Mouse (Mus musculus): ENCODE results near the gene Ncstn. TPM values are rescaled to one million over a fixed set of nuclear protein-coding genes. Genes with fewer than 3 reads are reported as not detected.

The Ncstn gene
- polyA plus RNA-seq, 1 experiment from 2014 or later: 132 TPM

DNA sequence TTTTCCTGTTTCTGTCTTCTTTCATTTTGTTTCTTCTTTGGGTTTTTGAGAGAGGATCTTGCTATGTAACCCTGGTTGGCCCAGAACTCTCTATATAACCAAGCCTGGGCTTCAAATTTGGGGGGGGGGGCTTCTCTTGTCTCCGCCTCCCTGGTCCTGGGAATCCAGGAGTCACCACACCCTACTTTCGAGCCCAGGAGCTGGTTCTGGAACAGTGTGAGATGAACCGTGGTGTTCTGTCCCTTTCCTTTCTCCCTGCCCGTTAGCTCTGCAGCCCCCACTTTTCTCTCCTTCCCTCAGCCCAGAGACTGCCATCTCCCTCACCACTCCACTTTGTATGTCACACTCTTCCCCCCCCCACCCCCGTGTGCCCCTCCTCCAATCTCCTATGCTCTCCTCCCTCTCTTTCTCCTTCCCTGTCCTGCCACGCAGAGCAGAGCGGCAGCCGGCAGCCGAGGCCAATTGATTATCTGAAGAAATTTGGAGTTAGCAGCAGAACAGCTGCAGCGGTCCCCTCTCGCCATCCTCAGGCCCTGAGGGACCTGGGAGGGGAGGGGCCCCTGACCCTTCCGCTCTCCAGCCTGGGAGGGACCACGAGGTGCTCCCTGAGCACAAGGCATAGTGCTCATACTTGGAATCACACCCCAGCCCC, 33.3 kb downstream of the Ncstn start:
- Histone ChIP-seq H3K4me3 (replicated peaks; ENCODE audit: low read length) (no peak overlapping the region), H3K9ac (ENCODE audit: low read length) (no peak overlapping the region; the same call in 1 of the 2 replicates)
- 36% methylated on average over 13 of the region's 13 CpGs for WGBS

DNA sequence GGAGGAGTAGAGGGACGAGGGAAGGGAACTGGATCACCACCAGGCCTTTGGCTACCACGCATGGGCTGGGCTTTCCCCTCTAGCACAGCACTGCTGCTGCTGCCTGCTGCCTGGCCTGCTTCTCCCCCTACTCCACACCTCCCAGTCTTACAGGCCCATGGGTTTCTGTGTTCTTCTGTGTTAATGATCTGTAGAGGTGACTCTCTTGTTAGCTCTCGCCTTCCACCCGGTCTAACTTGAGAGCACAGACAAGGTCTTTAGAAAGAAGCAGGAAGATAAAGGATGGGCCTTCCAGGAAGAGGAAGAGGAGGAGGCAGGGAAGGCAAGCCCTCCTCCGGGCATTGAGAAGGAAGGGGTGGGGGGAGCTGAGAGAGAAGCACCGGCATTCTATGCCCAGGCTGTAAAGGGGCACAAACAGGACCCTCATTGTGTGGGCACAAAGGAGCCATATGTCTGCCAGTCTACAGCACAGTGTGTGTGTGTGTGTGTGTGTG, 34.3 kb downstream of the Ncstn start:
- H3K27ac ChIP-seq (ENCODE audit: low read length): no peak overlapping the region; the same call in 1 of the 2 replicates
- ATAC-seq (ENCODE audit: insufficient read depth, low FRiP score): peak; percentile 11; the same call in 1 of the 2 replicates

More for the DNA sequence above, 33.3 kb downstream of the Ncstn start:
- Histone ChIP-seq H3K4me2 (ENCODE audit: low read depth, low read length) (no peak overlapping the region), H3K27me3 (ENCODE audit: control insufficient read depth, insufficient read depth, low read length) (peaks cover 19% of the 10 kb centered on the region), H3K36me3 (ENCODE audit: control insufficient read depth, insufficient read depth, low read length) (no peaks in the 10 kb centered on the region), H3K4me1 (ENCODE audit: control insufficient read depth, insufficient read depth, low read length) (no peaks in the 10 kb centered on the region; the same call in 1 of the 2 replicates), H3K9me3 (replicated peaks; ENCODE audit: control insufficient read depth, low read length) (no peaks in the 10 kb centered on the region), H3K27ac (ENCODE audit: low read length) (no peak overlapping the region)
- no peak for ATAC-seq (ENCODE audit: insufficient read depth, low FRiP score)

DNA sequence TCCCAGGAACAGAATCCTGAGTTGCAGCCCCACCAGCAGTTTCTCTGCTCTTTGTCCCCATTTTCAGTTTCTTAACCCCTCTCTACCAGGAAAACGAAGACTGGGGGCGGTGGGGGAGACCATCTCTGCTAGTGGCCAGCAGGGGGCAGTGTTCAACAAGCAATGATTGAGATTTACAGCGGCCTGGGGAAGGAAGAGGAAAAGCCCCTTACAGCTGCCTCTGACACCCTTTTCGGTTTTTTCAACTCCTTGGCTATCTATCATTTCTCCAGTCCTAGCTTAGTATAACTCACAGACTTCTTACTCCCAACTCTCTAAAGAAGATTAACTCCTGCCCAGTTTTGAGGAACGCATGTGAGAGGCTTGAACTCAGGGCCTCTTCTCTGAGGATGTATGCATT, 35.7 kb downstream of the Ncstn start:
- Histone ChIP-seq H3K4me3 (replicated peaks; ENCODE audit: low read length) (no peak overlapping the region), H3K4me1 (ENCODE audit: control insufficient read depth, insufficient read depth, low read length) (no peaks in the 10 kb centered on the region), H3K27me3 (ENCODE audit: control insufficient read depth, insufficient read depth, low read length) (0 out of 2 replicates have a peak, but pooled peaks cover 2% of the 10 kb centered on the region), H3K4me2 (ENCODE audit: low read depth, low read length) (no peak overlapping the region), H3K27ac (ENCODE audit: low read length) (no peak overlapping the region), H3K36me3 (ENCODE audit: control insufficient read depth, insufficient read depth, low read length) (no peaks in the 10 kb centered on the region), H3K9ac (ENCODE audit: low read length) (no peak overlapping the region), H3K9me3 (replicated peaks; ENCODE audit: control insufficient read depth, low read length) (no peaks in the 10 kb centered on the region)
- ATAC-seq (ENCODE audit: insufficient read depth, low FRiP score): peak; percentile 68; the same call in 1 of the 2 replicates
- WGBS: 5% methylated on average over 5 of the region's 5 CpGs

More for the DNA sequence above, 34.3 kb downstream of the Ncstn start:
- Histone ChIP-seq H3K4me1 (ENCODE audit: control insufficient read depth, insufficient read depth, low read length) (no peaks in the 10 kb centered on the region), H3K36me3 (ENCODE audit: control insufficient read depth, insufficient read depth, low read length) (no peaks in the 10 kb centered on the region), H3K4me3 (replicated peaks; ENCODE audit: low read length) (0 out of 2 replicates have a peak overlapping the region, but pooled peaks have one; percentile 7), H3K27me3 (ENCODE audit: control insufficient read depth, insufficient read depth, low read length) (peaks cover 9% of the 10 kb centered on the region), H3K9me3 (replicated peaks; ENCODE audit: control insufficient read depth, low read length) (no peaks in the 10 kb centered on the region), H3K4me2 (ENCODE audit: low read depth, low read length) (no peak overlapping the region), H3K9ac (ENCODE audit: low read length) (no peak overlapping the region)
- 31% methylated on average over 6 of the region's 6 CpGs for WGBS

DNA sequence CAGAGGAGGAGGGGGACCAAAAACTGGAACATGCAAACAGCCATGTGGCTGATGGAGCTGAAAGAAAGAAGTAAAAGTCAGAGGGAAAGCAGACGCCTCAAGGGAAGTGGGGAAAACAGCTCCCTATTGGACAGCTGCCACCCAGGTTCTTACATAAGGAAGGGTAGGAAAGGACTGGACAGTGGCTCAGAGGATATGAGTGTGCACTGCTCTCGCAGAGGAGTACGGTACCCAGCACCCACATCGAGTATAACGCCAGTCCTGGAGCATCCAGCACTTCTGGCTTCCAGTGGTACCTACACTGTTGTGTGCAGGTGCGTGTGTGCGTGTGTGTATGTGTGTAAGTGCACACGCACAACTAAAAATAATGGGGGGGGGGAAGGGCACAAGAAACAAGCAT, 36.2 kb downstream of the Ncstn start:
- Histone ChIP-seq H3K9me3 (replicated peaks; ENCODE audit: control insufficient read depth, low read length) (no peaks in the 10 kb centered on the region), H3K27ac (ENCODE audit: low read length) (no peak overlapping the region), H3K27me3 (ENCODE audit: control insufficient read depth, insufficient read depth, low read length) (0 out of 2 replicates have a peak, but pooled peaks cover 2% of the 10 kb centered on the region), H3K4me1 (ENCODE audit: control insufficient read depth, insufficient read depth, low read length) (no peaks in the 10 kb centered on the region), H3K36me3 (ENCODE audit: control insufficient read depth, insufficient read depth, low read length) (no peaks in the 10 kb centered on the region), H3K4me3 (replicated peaks; ENCODE audit: low read length) (no peak overlapping the region), H3K9ac (ENCODE audit: low read length) (no peak overlapping the region), H3K4me2 (ENCODE audit: low read depth, low read length) (no peak overlapping the region)
- ATAC-seq (ENCODE audit: insufficient read depth, low FRiP score): no peak
- 62% methylated on average over 8 of the region's 8 CpGs for WGBS

DNA sequence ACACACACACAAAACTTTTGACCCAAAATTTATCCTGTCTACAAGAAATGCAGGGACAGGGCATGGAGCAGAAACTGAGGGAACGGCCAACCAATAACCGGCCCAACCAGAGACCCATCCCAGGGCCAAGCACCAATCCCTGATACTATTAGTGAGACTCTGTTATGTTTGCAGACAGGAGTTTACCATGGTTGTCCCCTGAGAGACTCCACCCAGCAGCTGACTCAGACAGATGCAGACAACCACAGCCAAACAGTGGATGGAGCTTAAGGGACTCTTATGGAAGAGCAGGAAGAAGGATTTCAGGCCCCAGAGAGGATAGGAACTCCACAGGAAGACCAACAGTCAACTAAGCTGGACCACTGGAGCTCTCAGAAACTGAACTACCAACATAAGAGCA, 52.7 kb downstream of the Ncstn start:
- Histone ChIP-seq H3K36me3 (ENCODE audit: control insufficient read depth, insufficient read depth, low read length) (no peaks in the 10 kb centered on the region), H3K27ac (ENCODE audit: low read length) (no peak overlapping the region), H3K4me1 (ENCODE audit: control insufficient read depth, insufficient read depth, low read length) (peaks cover 16% of the 10 kb centered on the region), H3K9me3 (replicated peaks; ENCODE audit: control insufficient read depth, low read length) (no peaks in the 10 kb centered on the region), H3K9ac (ENCODE audit: low read length) (no peak overlapping the region), H3K4me2 (ENCODE audit: low read depth, low read length) (no peak overlapping the region), H3K27me3 (ENCODE audit: control insufficient read depth, insufficient read depth, low read length) (no peaks in the 10 kb centered on the region), H3K4me3 (replicated peaks; ENCODE audit: low read length) (no peak overlapping the region)
- WGBS: 88% methylated on average over 2 of the region's 2 CpGs
- no peak for ATAC-seq (ENCODE audit: insufficient read depth, low FRiP score)

DNA sequence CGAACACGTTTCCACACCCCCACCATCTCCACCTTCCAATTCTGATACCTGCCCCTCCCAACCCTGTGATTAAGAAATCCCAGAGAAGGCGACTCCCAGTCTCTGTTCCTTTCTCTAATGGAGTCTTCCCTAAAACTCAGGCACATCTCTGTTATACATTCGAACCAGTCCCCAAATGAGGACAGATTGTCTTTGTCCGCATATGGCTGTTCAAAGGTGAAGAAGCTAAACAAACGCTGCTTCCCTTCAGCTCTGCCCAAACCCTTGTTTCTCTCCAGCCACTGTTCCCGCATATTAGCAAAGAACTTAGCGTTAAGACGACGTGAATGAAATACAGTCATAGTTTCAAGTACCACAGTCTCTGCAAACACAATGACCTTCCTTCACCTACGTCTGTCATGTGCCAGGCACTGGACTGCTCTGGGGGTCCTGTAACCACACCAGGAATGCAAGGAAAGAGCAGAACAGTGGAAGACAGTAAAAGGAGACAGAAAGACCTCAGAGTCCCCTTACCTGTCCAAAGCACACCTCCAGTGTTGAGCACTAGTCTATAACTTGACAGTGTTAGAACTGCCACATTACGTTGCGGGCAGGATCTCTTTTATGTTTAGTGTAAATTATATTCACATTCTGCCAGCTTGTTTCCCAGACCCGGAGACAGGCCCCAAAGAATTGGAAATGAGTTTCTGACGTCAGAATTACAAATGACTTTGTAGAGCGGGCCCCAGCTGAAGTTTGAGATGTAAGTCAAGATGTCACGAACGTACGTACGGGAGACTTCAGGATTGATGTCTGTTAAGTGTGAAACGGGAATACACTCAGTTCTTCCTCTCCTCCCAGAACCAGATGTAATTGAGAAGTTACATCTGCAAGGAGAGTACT, 54.0 kb downstream of the Ncstn start, which contains the start of gene Vangl2:
Vangl2 (minus strand) TSS at position 51 of the 882 bp plus-strand sequence.
- peak within 1 kb of the TSS; percentile 90 for H3K9ac ChIP-seq (ENCODE audit: low read length)
- no peak for ATAC-seq (ENCODE audit: insufficient read depth, low FRiP score)
- H3K4me3 ChIP-seq (replicated peaks; ENCODE audit: low read length): peak within 1 kb of the TSS; percentile 72
- peaks cover 21% of the 10 kb centered on the region for H3K4me1 ChIP-seq (ENCODE audit: control insufficient read depth, insufficient read depth, low read length)
- H3K27me3 ChIP-seq (ENCODE audit: control insufficient read depth, insufficient read depth, low read length): no peaks in the 10 kb centered on the region
- 53% methylated on average over 21 of the region's 21 CpGs for WGBS
- no peaks in the 10 kb centered on the region for H3K36me3 ChIP-seq (ENCODE audit: control insufficient read depth, insufficient read depth, low read length)
- H3K9me3 ChIP-seq (replicated peaks; ENCODE audit: control insufficient read depth, low read length): no peaks in the 10 kb centered on the region
- H3K4me2 ChIP-seq (ENCODE audit: low read depth, low read length): peak within 1 kb of the TSS; percentile 64
- peak within 1 kb of the TSS; percentile 69 for H3K27ac ChIP-seq (ENCODE audit: low read length)

DNA sequence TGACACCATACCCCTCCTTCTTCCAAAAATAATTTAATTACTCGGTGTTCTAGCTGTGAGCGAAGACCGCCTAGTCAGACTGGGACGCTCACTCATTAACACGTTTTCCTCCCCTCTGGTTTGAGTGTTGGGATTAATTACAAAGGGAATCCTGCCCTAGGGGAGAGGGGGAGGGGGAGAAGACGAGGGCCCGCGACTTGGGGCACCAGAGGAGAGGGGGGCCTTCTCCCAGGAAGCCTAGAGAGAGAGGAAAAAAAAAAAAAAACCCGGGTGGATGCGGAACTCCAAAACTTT, 54.8 kb downstream of the Ncstn start:
- peak overlapping the region; percentile 64 for H3K4me2 ChIP-seq (ENCODE audit: low read depth, low read length)
- H3K27ac ChIP-seq (ENCODE audit: low read length): peak overlapping the region; percentile 69; the same call in 1 of the 2 replicates
- no peaks in the 10 kb centered on the region for H3K9me3 ChIP-seq (replicated peaks; ENCODE audit: control insufficient read depth, low read length)
- H3K4me3 ChIP-seq (replicated peaks; ENCODE audit: low read length): peak overlapping the region; percentile 72
- ATAC-seq (ENCODE audit: insufficient read depth, low FRiP score): no peak
- WGBS: 23% methylated on average over 10 of the region's 10 CpGs
- peaks cover 21% of the 10 kb centered on the region for H3K4me1 ChIP-seq (ENCODE audit: control insufficient read depth, insufficient read depth, low read length)
- no peaks in the 10 kb centered on the region for H3K27me3 ChIP-seq (ENCODE audit: control insufficient read depth, insufficient read depth, low read length)
- H3K36me3 ChIP-seq (ENCODE audit: control insufficient read depth, insufficient read depth, low read length): no peaks in the 10 kb centered on the region
- H3K9ac ChIP-seq (ENCODE audit: low read length): peak overlapping the region; percentile 90

DNA sequence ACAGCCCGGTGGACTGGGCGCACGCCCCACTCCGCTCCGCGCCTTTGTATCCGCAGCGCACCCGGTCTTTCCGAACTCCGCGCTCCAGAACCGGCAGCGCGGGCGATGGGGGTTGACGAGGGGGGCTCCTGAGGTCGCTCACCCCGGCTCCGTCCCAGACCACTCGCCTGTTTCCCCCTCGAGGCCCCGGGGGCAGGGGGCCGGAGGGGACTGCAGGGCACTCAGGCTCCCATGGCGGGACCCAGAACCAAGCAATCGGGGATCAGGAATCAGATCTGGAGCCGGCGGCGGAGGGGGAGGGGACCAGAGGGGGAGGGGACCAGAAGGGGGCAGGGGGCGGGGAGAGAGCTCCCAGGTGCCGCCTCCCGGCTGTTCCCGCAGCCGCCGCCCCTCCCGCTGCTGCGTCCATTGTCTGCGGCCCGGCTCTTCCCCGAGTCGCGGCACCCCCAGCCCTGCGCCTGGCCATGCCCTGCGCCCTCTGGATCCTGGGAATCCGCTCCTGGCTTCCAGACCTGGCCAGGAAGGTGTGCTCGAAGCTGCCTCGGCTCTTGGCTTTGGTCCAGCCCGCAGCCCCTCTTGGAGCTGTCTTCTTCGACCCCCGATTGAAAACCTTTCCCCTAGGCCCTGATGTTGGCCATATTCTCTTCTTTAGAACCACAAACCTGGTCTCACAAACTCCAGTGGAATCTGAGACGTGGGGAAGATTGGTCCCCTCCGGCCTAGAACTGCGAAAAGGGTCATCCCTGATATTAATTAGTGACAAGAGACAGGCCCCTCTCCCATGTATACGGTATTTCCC, 55.4 kb downstream of the Ncstn start:
- H3K36me3 ChIP-seq (ENCODE audit: control insufficient read depth, insufficient read depth, low read length): no peaks in the 10 kb centered on the region
- ATAC-seq (ENCODE audit: insufficient read depth, low FRiP score): peak; percentile 88
- peak overlapping the region; percentile 90 for H3K9ac ChIP-seq (ENCODE audit: low read length)
- H3K4me2 ChIP-seq (ENCODE audit: low read depth, low read length): peak overlapping the region; percentile 64
- peak overlapping the region; percentile 72 for H3K4me3 ChIP-seq (replicated peaks; ENCODE audit: low read length)
- under 1% methylated on average over 51 of the region's 54 CpGs for WGBS
- peaks cover 21% of the 10 kb centered on the region for H3K4me1 ChIP-seq (ENCODE audit: control insufficient read depth, insufficient read depth, low read length)
- no peaks in the 10 kb centered on the region for H3K27me3 ChIP-seq (ENCODE audit: control insufficient read depth, insufficient read depth, low read length)
- peak overlapping the region; percentile 83 for H3K27ac ChIP-seq (ENCODE audit: low read length)
- no peaks in the 10 kb centered on the region for H3K9me3 ChIP-seq (replicated peaks; ENCODE audit: control insufficient read depth, low read length)
